Mouse (Mus musculus) stomach, adult 2 months (tissue): Measurements from ENCODE around the gene Cox7c. TPM values are rescaled to one million over a fixed set of nuclear protein-coding genes. Genes with fewer than 3 reads are reported as not detected.

Experiments
- polyA plus RNA-seq: library from polyadenylated mRNA; depleted of rRNA; stranded (reverse); fragments of >200 nt; gene quantifications from 2 replicates; pipeline ENCODE4 v1.2.3, GENCODE M21; 2012; rRNA removed

The Cox7c gene
- 213 and 228 TPM in 2 replicates for polyA plus RNA-seq

GRCm38 (mm10) chr13:86046254-86046951 is at the start of gene Cox7c:
Gene Cox7c, minus strand, starts transcription at chr13:86046904.

